Mouse (Mus musculus) forebrain, embryonic 13.5 days (tissue): Measurements from ENCODE around the gene Hcn4. TPM values are rescaled to one million over a fixed set of nuclear protein-coding genes. Genes with fewer than 3 reads are reported as not detected.

Experiments
- ATAC-seq: fragments of 200-750 bp; cut with Nextera tagmentation; 2 replicates; pipeline ENCODE4 v1.8.0; 2017
- H3K27ac ChIP-seq: fragments of 300-500 bp; sonication (generic); 2 replicates; pipeline ENCODE4 v1.5.1; 2015; ENCODE audit warnings: inconsistent platforms, mild to moderate bottlenecking, moderate library complexity
- H3K27me3 ChIP-seq: fragments of 300-500 bp; sonication (generic); 2 replicates; pipeline ENCODE4 v1.6.1; 2015; ENCODE audit warnings: mild to moderate bottlenecking, inconsistent platforms
- H3K36me3 ChIP-seq: fragments of 300-500 bp; sonication (generic); 2 replicates; pipeline ENCODE4 v1.6.1; 2015; ENCODE audit warnings: mild to moderate bottlenecking, inconsistent platforms; ENCODE audit not compliant: poor library complexity, severe bottlenecking
- H3K4me1 ChIP-seq: fragments of 300-500 bp; sonication (generic); 2 replicates; pipeline ENCODE4 v1.6.1; 2015; ENCODE audit warnings: inconsistent platforms
- H3K4me2 ChIP-seq: fragments of 300-500 bp; sonication (generic); 2 replicates; pipeline ENCODE4 v1.6.1; 2015; ENCODE audit warnings: inconsistent platforms, mild to moderate bottlenecking, moderate library complexity
- H3K4me3 ChIP-seq: fragments of 300-500 bp; sonication (generic); 2 replicates; pipeline ENCODE4 v1.5.1; 2015; ENCODE audit warnings: mild to moderate bottlenecking, inconsistent platforms
- H3K9ac ChIP-seq: fragments of 300-500 bp; sonication (generic); 2 replicates; pipeline ENCODE4 v1.6.1; 2015; ENCODE audit warnings: mild to moderate bottlenecking, inconsistent platforms
- H3K9me3 ChIP-seq: fragments of 300-500 bp; sonication (generic); replicated peaks from 2 replicates; pipeline ENCODE4 v1.6.1; 2016; ENCODE audit warnings: inconsistent platforms
- WGBS: fragments of 180-500 bp; shearing (Covaris S2); methylation state at CpG from one replicate; pipeline ENCODE4 v1.1.7; 2015; 5-methylcytosine and 5-hydroxymethylcytosine counted together
- polyA plus RNA-seq: library from polyadenylated mRNA; unstranded; fragments of >200 nt; fragmentation: Nextera tagmentation; extraction: Ambion mirVana; gene quantifications from 2 replicates; pipeline ENCODE4 v1.2.1, GENCODE M21; 2015

Hcn4 gene
- polyA plus RNA-seq, result 1.4 and 1.8 TPM in 2 replicates

- Histone ChIP-seq H3K9ac (peak within 1 kb of the TSS; percentile 87), H3K4me3 (peak within 1 kb of the TSS; percentile 80), H3K27me3 (peaks cover 47% of the 10 kb centered on the region), H3K27ac (peak within 1 kb of the TSS; percentile 92), H3K4me1 (peaks cover 38% of the 10 kb centered on the region), H3K4me2 (peak within 1 kb of the TSS; percentile 96), H3K36me3 (no peaks in the 10 kb centered on the region), H3K9me3 (no peaks in the 10 kb centered on the region)
- WGBS, result under 1% methylated on average over 65 of the region's 95 CpGs
- peak; percentile 51 for ATAC-seq
These were observed at the start of gene Hcn4 for GRCm38 (mm10) chr9:58823139-58823917. Gene Hcn4 (plus strand): TSS chr9:58823412.

GRCm38 (mm10) chr9:58774761-58775160, 48.5 kb upstream of the Hcn4 start:
- Histone ChIP-seq H3K27ac (no peak overlapping the region), H3K36me3 (no peaks in the 10 kb centered on the region), H3K4me1 (peaks cover 3% of the 10 kb centered on the region), H3K9me3 (no peaks in the 10 kb centered on the region), H3K27me3 (no peaks in the 10 kb centered on the region), H3K9ac (no peak overlapping the region), H3K4me2 (no peak overlapping the region), H3K4me3 (no peak overlapping the region)
- ATAC-seq, result no peak
- 53% methylated on average over 3 of the region's 3 CpGs for WGBS

- no peaks in the 10 kb centered on the region for H3K4me1 ChIP-seq
- no peak overlapping the region for H3K27ac ChIP-seq
- no peaks in the 10 kb centered on the region for H3K36me3 ChIP-seq
- H3K27me3 ChIP-seq, result no peaks in the 10 kb centered on the region
- ATAC-seq, result no peak
- WGBS, result 8% methylated on average over 2 of the region's 2 CpGs
- H3K4me2 ChIP-seq, result no peak overlapping the region
- H3K9ac ChIP-seq, result no peak overlapping the region
- H3K4me3 ChIP-seq, result no peak overlapping the region
- H3K9me3 ChIP-seq, result no peaks in the 10 kb centered on the region
These were observed 47.8 kb upstream of the Hcn4 start for GRCm38 (mm10) chr9:58775363-58775762.

- no peak overlapping the region for H3K4me2 ChIP-seq
- H3K9me3 ChIP-seq, result no peaks in the 10 kb centered on the region
- H3K4me3 ChIP-seq, result no peak overlapping the region
- no peaks in the 10 kb centered on the region for H3K4me1 ChIP-seq
- 94% methylated on average over 3 of the region's 3 CpGs for WGBS
- H3K27me3 ChIP-seq, result no peaks in the 10 kb centered on the region
- no peak for ATAC-seq
- no peaks in the 10 kb centered on the region for H3K36me3 ChIP-seq
- H3K9ac ChIP-seq, result no peak overlapping the region
- no peak overlapping the region for H3K27ac ChIP-seq
These were observed 33.7 kb upstream of the Hcn4 start for GRCm38 (mm10) chr9:58789476-58789875.

- Histone ChIP-seq H3K4me1 (no peaks in the 10 kb centered on the region), H3K9ac (no peak overlapping the region), H3K9me3 (no peaks in the 10 kb centered on the region), H3K4me2 (no peak overlapping the region), H3K27me3 (no peaks in the 10 kb centered on the region), H3K4me3 (no peak overlapping the region), H3K27ac (no peak overlapping the region), H3K36me3 (no peaks in the 10 kb centered on the region)
- WGBS, result 74% methylated on average over 7 of the region's 7 CpGs
- ATAC-seq, result no peak
These were observed 25.1 kb upstream of the Hcn4 start for GRCm38 (mm10) chr9:58798155-58798554.

- 74% methylated on average over 2 of the region's 2 CpGs for WGBS
These were observed 21.8 kb upstream of the Hcn4 start for GRCm38 (mm10) chr9:58801441-58801840.

GRCm38 (mm10) chr9:58802294-58802693, 20.9 kb upstream of the Hcn4 start:
- no peaks in the 10 kb centered on the region for H3K36me3 ChIP-seq
- WGBS, result 74% methylated on average over 4 of the region's 4 CpGs
- no peaks in the 10 kb centered on the region for H3K27me3 ChIP-seq
- H3K9me3 ChIP-seq, result no peaks in the 10 kb centered on the region
- H3K4me1 ChIP-seq, result peaks cover 4% of the 10 kb centered on the region
- no peak for ATAC-seq
- no peak overlapping the region for H3K4me3 ChIP-seq
- no peak overlapping the region for H3K4me2 ChIP-seq
- H3K9ac ChIP-seq, result no peak overlapping the region
- no peak overlapping the region for H3K27ac ChIP-seq

More at GRCm38 (mm10) chr9:58801441-58801840, 21.8 kb upstream of the Hcn4 start:
- H3K9ac ChIP-seq, result no peak overlapping the region
- H3K36me3 ChIP-seq, result no peaks in the 10 kb centered on the region
- peaks cover 4% of the 10 kb centered on the region for H3K4me1 ChIP-seq
- H3K4me3 ChIP-seq, result no peak overlapping the region
- no peaks in the 10 kb centered on the region for H3K27me3 ChIP-seq
- no peak overlapping the region for H3K4me2 ChIP-seq
- H3K27ac ChIP-seq, result no peak overlapping the region
- H3K9me3 ChIP-seq, result no peaks in the 10 kb centered on the region
- no peak for ATAC-seq

- H3K27me3 ChIP-seq, result no peaks in the 10 kb centered on the region
- no peaks in the 10 kb centered on the region for H3K9me3 ChIP-seq
- peaks cover 4% of the 10 kb centered on the region for H3K4me1 ChIP-seq
- no peaks in the 10 kb centered on the region for H3K36me3 ChIP-seq
- H3K27ac ChIP-seq, result no peak overlapping the region
- no peak overlapping the region for H3K4me2 ChIP-seq
- no peak overlapping the region for H3K9ac ChIP-seq
- H3K4me3 ChIP-seq, result no peak overlapping the region
- WGBS, result 87% methylated on average over 5 of the region's 5 CpGs
- ATAC-seq, result no peak
These were observed 20.4 kb upstream of the Hcn4 start for GRCm38 (mm10) chr9:58802802-58803201.

GRCm38 (mm10) chr9:58805601-58806318, 17.5 kb upstream of the Hcn4 start:
- H3K27ac ChIP-seq, result no peak overlapping the region
- peak overlapping the region; percentile 22 for H3K4me3 ChIP-seq
- H3K4me2 ChIP-seq, result peak overlapping the region; percentile 54
- WGBS, result 11% methylated on average over 15 of the region's 15 CpGs
- H3K9me3 ChIP-seq, result no peaks in the 10 kb centered on the region
- 0 out of 2 replicates have a peak, but pooled peaks have one; percentile 57 for ATAC-seq
- no peaks in the 10 kb centered on the region for H3K27me3 ChIP-seq
- H3K4me1 ChIP-seq, result peaks cover 4% of the 10 kb centered on the region
- no peaks in the 10 kb centered on the region for H3K36me3 ChIP-seq
- no peak overlapping the region for H3K9ac ChIP-seq

- Histone ChIP-seq H3K4me2 (no peak overlapping the region), H3K9me3 (no peaks in the 10 kb centered on the region), H3K36me3 (no peaks in the 10 kb centered on the region), H3K27me3 (no peaks in the 10 kb centered on the region; the same call in 1 of the 2 replicates), H3K27ac (no peak overlapping the region), H3K9ac (no peak overlapping the region), H3K4me3 (no peak overlapping the region), H3K4me1 (no peaks in the 10 kb centered on the region)
- 13% methylated on average over 3 of the region's 3 CpGs for WGBS
- ATAC-seq, result no peak
These were observed 12.0 kb upstream of the Hcn4 start for GRCm38 (mm10) chr9:58811171-58811570.

GRCm38 (mm10) chr9:58815552-58816260, 7.5 kb upstream of the Hcn4 start:
- ATAC-seq, result peak; percentile 63
- Histone ChIP-seq H3K27me3 (peaks cover 21% of the 10 kb centered on the region), H3K36me3 (no peaks in the 10 kb centered on the region)

GRCm38 (mm10) chr9:58816458-58816857, 6.8 kb upstream of the Hcn4 start:
- no peaks in the 10 kb centered on the region for H3K9me3 ChIP-seq
- WGBS, result 69% methylated on average over 9 of the region's 9 CpGs
- no peak for ATAC-seq
- no peak overlapping the region for H3K4me3 ChIP-seq
- peaks cover 28% of the 10 kb centered on the region for H3K27me3 ChIP-seq
- no peaks in the 10 kb centered on the region for H3K36me3 ChIP-seq
- peaks cover 3% of the 10 kb centered on the region for H3K4me1 ChIP-seq
- no peak overlapping the region for H3K27ac ChIP-seq
- H3K4me2 ChIP-seq, result no peak overlapping the region
- no peak overlapping the region; the same call in 1 of the 2 replicates for H3K9ac ChIP-seq

More at GRCm38 (mm10) chr9:58815552-58816260, 7.5 kb upstream of the Hcn4 start:
- no peak overlapping the region for H3K4me3 ChIP-seq
- H3K4me2 ChIP-seq, result no peak overlapping the region
- no peak overlapping the region for H3K27ac ChIP-seq
- WGBS, result 53% methylated on average over 15 of the region's 15 CpGs
- no peak overlapping the region; the same call in 1 of the 2 replicates for H3K9ac ChIP-seq
- H3K9me3 ChIP-seq, result no peaks in the 10 kb centered on the region
- H3K4me1 ChIP-seq, result no peaks in the 10 kb centered on the region
